Comparison of ENCODE assay signal across 25 mouse cellular contexts in genomic region chr12:71401621-71402416, GRCm38 (mm10).
DNase-seq lines count a peak whose midpoint lies in the region; ATAC-seq lines count a peak whose summit lies in the region.
"Had no signal": no experiment of that assay in that cellular context is flagged by ENCODE, and none has a peak within 500 bp of the region (broad histone marks: within the 10 kb centered on the region; RNA-seq: fewer than 3 reads in every experiment).

No protein-coding gene starts in this region.

- H3K4me3 ChIP-seq in liver, embryonic 16.5 days (ENCODE audit: low read depth, low read length), result no peak overlapping the region
- no peak overlapping the region for H3K4me3 ChIP-seq in liver, embryonic 12.5 days
- H3K4me3 ChIP-seq in midbrain, embryonic 13.5 days (replicated peaks), result no peak overlapping the region
- no peak overlapping the region for H3K4me3 ChIP-seq in midbrain, embryonic 15.5 days
- H3K4me3 ChIP-seq: embryonic facial prominence, embryonic 13.5 days; forebrain, embryonic 10.5 days; heart, embryonic 15.5 days; kidney, embryonic 15.5 days; lung, embryonic 15.5 days; neural tube, embryonic 15.5 days; stomach, embryonic 15.5 days had no signal

- no peak overlapping the region for H3K4me2 ChIP-seq in liver, embryonic 16.5 days (ENCODE audit: low read depth, low read length)
- H3K4me2 ChIP-seq in liver, embryonic 12.5 days, result no peak overlapping the region
- H3K4me2 ChIP-seq in midbrain, embryonic 13.5 days (replicated peaks), result no peak overlapping the region
- H3K4me2 ChIP-seq in midbrain, embryonic 15.5 days, result no peak overlapping the region
- H3K4me2 ChIP-seq: embryonic facial prominence, embryonic 13.5 days; heart, embryonic 15.5 days; kidney, embryonic 15.5 days; lung, embryonic 15.5 days; neural tube, embryonic 15.5 days; stomach, embryonic 15.5 days had no signal

- no peaks in the 10 kb centered on the region for H3K27me3 ChIP-seq in liver, embryonic 16.5 days (ENCODE audit: control insufficient read depth, insufficient read depth, low read depth, low read length)
- no peaks in the 10 kb centered on the region for H3K27me3 ChIP-seq in liver, embryonic 12.5 days (replicated peaks)
- peaks cover 5% of the 10 kb centered on the region; the same call in 1 of the 2 replicates for H3K27me3 ChIP-seq in midbrain, embryonic 13.5 days
- H3K27me3 ChIP-seq in midbrain, embryonic 15.5 days (replicated peaks), result no peaks in the 10 kb centered on the region
- H3K27me3 ChIP-seq: embryonic facial prominence, embryonic 13.5 days; heart, embryonic 15.5 days; kidney, embryonic 15.5 days; lung, embryonic 15.5 days; neural tube, embryonic 15.5 days; stomach, embryonic 15.5 days had no signal

- DNase-seq in heart, adult 11 months, result peak; percentile 40
- no peak for DNase-seq in heart, postnatal 14 days
- DNase-seq in ovary, adult 18-20 months (ENCODE audit: low spot score), result no peak
- DNase-seq: adrenal gland, postnatal 14 days; cerebellum, adult 11-12 months; cerebellum, postnatal 10 days; forebrain, postnatal 0 days; heart, postnatal 36 days; kidney, adult 18-20 months; kidney, postnatal 25 days; lung, postnatal 36 days; right cerebral cortex, postnatal 25 days had no signal

- peak; percentile 27; the same call in 1 of the 2 replicates for ATAC-seq in liver, embryonic 16.5 days (ENCODE audit: low read depth)
- ATAC-seq in liver, embryonic 12.5 days, result no peak
- ATAC-seq in midbrain, embryonic 13.5 days, result peak; percentile 40; the same call in 1 of the 2 replicates
- no peak for ATAC-seq in midbrain, embryonic 15.5 days (replicated peaks)
- ATAC-seq: CD4-positive, CD25-positive, alpha-beta regulatory T cell, adult 4 months; forebrain, postnatal 0 days; hindbrain, embryonic 16.5 days had no signal

- intact Hi-C loops in heart, postnatal 14 days (cut with DNase I), result no loop called here

- no peak overlapping the region for H3K27ac ChIP-seq in liver, embryonic 16.5 days (ENCODE audit: low read length)
- H3K27ac ChIP-seq in liver, embryonic 12.5 days, result no peak overlapping the region
- H3K27ac ChIP-seq in midbrain, embryonic 13.5 days, result peak overlapping the region; percentile 14
- H3K27ac ChIP-seq in midbrain, embryonic 15.5 days, result no peak overlapping the region
- H3K27ac ChIP-seq: embryonic facial prominence, embryonic 13.5 days; forebrain, embryonic 10.5 days; heart, embryonic 15.5 days; kidney, embryonic 15.5 days; lung, embryonic 15.5 days; neural tube, embryonic 15.5 days; stomach, embryonic 15.5 days had no signal

- no peaks in the 10 kb centered on the region for H3K9me3 ChIP-seq in liver, embryonic 16.5 days (replicated peaks; ENCODE audit: control insufficient read depth, low read length)
- H3K9me3 ChIP-seq in liver, embryonic 12.5 days (replicated peaks), result no peaks in the 10 kb centered on the region
- no peaks in the 10 kb centered on the region for H3K9me3 ChIP-seq in midbrain, embryonic 13.5 days
- no peaks in the 10 kb centered on the region for H3K9me3 ChIP-seq in midbrain, embryonic 15.5 days
- H3K9me3 ChIP-seq: embryonic facial prominence, embryonic 13.5 days; forebrain, embryonic 10.5 days; heart, embryonic 15.5 days; kidney, embryonic 15.5 days; lung, embryonic 15.5 days; neural tube, embryonic 15.5 days; stomach, embryonic 15.5 days had no signal

- WGBS in liver, embryonic 16.5 days (ENCODE audit: insufficient replicate concordance), result 16% methylated on average over 6 of the region's 6 CpGs
- WGBS in liver, embryonic 12.5 days (ENCODE audit: insufficient replicate concordance), result 10% methylated on average over 6 of the region's 6 CpGs
- WGBS in midbrain, embryonic 13.5 days, result 27% methylated on average over 6 of the region's 6 CpGs
- 20% methylated on average over 6 of the region's 6 CpGs for WGBS in midbrain, embryonic 15.5 days

- H3K4me1 ChIP-seq in liver, embryonic 16.5 days (ENCODE audit: control insufficient read depth, low read depth, low read length), result no peaks in the 10 kb centered on the region; the same call in 1 of the 2 replicates
- no peaks in the 10 kb centered on the region; the same call in 1 of the 2 replicates for H3K4me1 ChIP-seq in liver, embryonic 12.5 days
- peaks cover 11% of the 10 kb centered on the region for H3K4me1 ChIP-seq in midbrain, embryonic 13.5 days (replicated peaks)
- no peaks in the 10 kb centered on the region for H3K4me1 ChIP-seq in midbrain, embryonic 15.5 days
- H3K4me1 ChIP-seq: lung, embryonic 15.5 days; neural tube, embryonic 15.5 days; stomach, embryonic 15.5 days had no signal

- no peaks in the 10 kb centered on the region for H3K36me3 ChIP-seq in liver, embryonic 16.5 days (ENCODE audit: control insufficient read depth, insufficient read depth)
- H3K36me3 ChIP-seq in liver, embryonic 12.5 days, result no peaks in the 10 kb centered on the region
- H3K36me3 ChIP-seq in midbrain, embryonic 13.5 days, result no peaks in the 10 kb centered on the region
- H3K36me3 ChIP-seq in midbrain, embryonic 15.5 days (replicated peaks), result no peaks in the 10 kb centered on the region
- H3K36me3 ChIP-seq: embryonic facial prominence, embryonic 13.5 days; forebrain, embryonic 10.5 days; heart, embryonic 15.5 days; kidney, embryonic 15.5 days; lung, embryonic 15.5 days; neural tube, embryonic 15.5 days; stomach, embryonic 15.5 days had no signal

- no peak overlapping the region for H3K9ac ChIP-seq in liver, embryonic 16.5 days (ENCODE audit: low read depth, low read length)
- no peak overlapping the region for H3K9ac ChIP-seq in liver, embryonic 12.5 days
- no peak overlapping the region for H3K9ac ChIP-seq in midbrain, embryonic 13.5 days (replicated peaks)
- H3K9ac ChIP-seq in midbrain, embryonic 15.5 days, result no peak overlapping the region
- H3K9ac ChIP-seq: embryonic facial prominence, embryonic 13.5 days; forebrain, postnatal 0 days; heart, embryonic 15.5 days; kidney, embryonic 15.5 days; lung, embryonic 15.5 days; neural tube, embryonic 15.5 days; stomach, embryonic 15.5 days had no signal

Comparison
In these comparisons a context has a peak if more than half of its experiments do, and no peak if none do; other contexts are left out.
1. ATAC-seq: peak in liver, embryonic 16.5 days (single experiment) and midbrain, embryonic 13.5 days (single experiment); none in liver, embryonic 12.5 days (single experiment) and midbrain, embryonic 15.5 days (single experiment).